Mouse (Mus musculus): ENCODE measurements around the gene Clybl. TPM values are rescaled to one million over a fixed set of nuclear protein-coding genes. Genes with fewer than 3 reads are reported as not detected.

Clybl gene
- polyA plus RNA-seq, 1 experiment: 2.0 TPM

GRCm38 (mm10) chr14:122451551-122452145 lies 270.1 kb downstream of the Clybl start:
- TF ChIP-seq CTCF (IDR thresholded peaks at IDR 0.05; ENCODE audit: control insufficient read depth, insufficient read depth, insufficient replicate concordance, low read depth, low read length) (no peak), POLR2A (IDR thresholded peaks at IDR 0.05; ENCODE audit: control insufficient read depth, low read depth, low read length) (no peak)
- no peaks in the 10 kb centered on the region for H3K36me3 ChIP-seq (ENCODE audit: control insufficient read depth, insufficient read depth, low read length)
- H3K4me3 ChIP-seq (ENCODE audit: control insufficient read depth, low read depth, low read length): no peak overlapping the region
- no peak overlapping the region for H3K27ac ChIP-seq (ENCODE audit: control insufficient read depth, insufficient read depth, low read depth, low read length)
- peaks cover 2% of the 10 kb centered on the region; the same call in 1 of the 2 replicates for H3K27me3 ChIP-seq (ENCODE audit: control insufficient read depth, insufficient read depth, low read length)
- peaks cover 3% of the 10 kb centered on the region for H3K4me1 ChIP-seq (ENCODE audit: control insufficient read depth, insufficient read depth, low read length)

Other genes with a start within 250 kb of the Clybl start
- gene Gpr183, start 216.5 kb upstream of the Clybl start, polyA plus RNA-seq (2012; rRNA removed): 0.15 and 0.20 TPM in 2 replicates
- gene Timm8a2, start 147.0 kb upstream of the Clybl start, polyA plus RNA-seq (2012; rRNA removed): 22.7 and 25.2 TPM in 2 replicates
- 107 and 163 TPM in 2 replicates for gene Tm9sf2, start 74.7 kb upstream of the Clybl start, polyA plus RNA-seq (2012; rRNA removed)

Data from testis, adult 2 months (tissue).